ENCODE assay signal across 14 mouse cellular contexts in genomic region chr5:65428321-65428720, GRCm38 (mm10). TPM values are rescaled to one million over a fixed set of nuclear protein-coding genes. Genes with fewer than 3 reads are reported as not detected.
DNase-seq lines count a peak whose midpoint lies in the region; ATAC-seq and TF ChIP-seq lines count a peak whose summit lies in the region.
"Had no signal": no experiment of that assay in that cellular context is flagged by ENCODE, and none has a peak within 500 bp of the region (broad histone marks: within the 10 kb centered on the region; RNA-seq: fewer than 3 reads in every experiment).

No protein-coding gene starts in this region.

- H3K4me3 ChIP-seq in kidney, adult 2 months (ENCODE audit: insufficient read depth, low read depth, low read length): no peak overlapping the region
- H3K4me3 ChIP-seq: hindbrain, embryonic 15.5 days; limb, embryonic 13.5 days; lung, embryonic 15.5 days; midbrain, embryonic 12.5 days had no signal

- H3K4me1 ChIP-seq in kidney, adult 2 months (ENCODE audit: control insufficient read depth, insufficient read depth, low read length): peaks cover 12% of the 10 kb centered on the region
- H3K4me1 ChIP-seq: lung, embryonic 15.5 days; midbrain, embryonic 12.5 days had no signal

- peak; percentile 66 for DNase-seq in kidney, adult 2 months
- DNase-seq in kidney, postnatal 4 days: no peak
- DNase-seq in ES-CJ7 (ENCODE audit: low read depth, low spot score): peak; percentile 63
- DNase-seq in lung, postnatal 25 days (ENCODE audit: low spot score): peak; percentile 54
- no peak for DNase-seq in ovary, postnatal 36 days (ENCODE audit: low spot score)
- no peak for DNase-seq in right cerebral cortex, postnatal 25 days
- DNase-seq in c-Kit-positive CD71-positive TER-119-positive erythroid progenitor cells, embryonic 14.5 days (ENCODE audit: low spot score): no peak
- DNase-seq: adrenal gland, adult 2 months; cerebellum, adult 2 months had no signal

- no peak for TF ChIP-seq POLR2A in kidney, adult 2 months (IDR thresholded peaks at IDR 0.05; ENCODE audit: low read depth, low read length)

- H3K36me3 ChIP-seq in kidney, adult 2 months (ENCODE audit: control insufficient read depth, insufficient read depth, low read length): no peaks in the 10 kb centered on the region; the same call in 1 of the 2 replicates

- no peaks in the 10 kb centered on the region for H3K27me3 ChIP-seq in kidney, adult 2 months (replicated peaks; ENCODE audit: control insufficient read depth, insufficient read depth, low read length)
- H3K27me3 ChIP-seq: hindbrain, embryonic 15.5 days; limb, embryonic 13.5 days; lung, embryonic 15.5 days; midbrain, embryonic 12.5 days had no signal

- 0 out of 2 replicates have a peak, but pooled peaks have one; percentile 25 for ATAC-seq in common myeloid progenitor, adult 5-6 weeks (replicated peaks; ENCODE audit: low read depth, poor library complexity, severe bottlenecking)

- 35% methylated on average over 4 of the region's 4 CpGs for WGBS in kidney, adult 2 months

- H3K27ac ChIP-seq in kidney, adult 2 months (ENCODE audit: insufficient read depth, low read depth, low read length): peak overlapping the region; percentile 45; the same call in 1 of the 2 replicates
- H3K27ac ChIP-seq: hindbrain, embryonic 15.5 days; limb, embryonic 13.5 days; lung, embryonic 15.5 days; midbrain, embryonic 12.5 days had no signal

- TF ChIP-seq CTCF in kidney, adult 2 months (conservative IDR thresholded peaks at IDR 0.05; ENCODE audit: insufficient read depth, insufficient read length, low read depth, low read length): no peak

RNA-seq across cellular contexts. Expression of gene Ugdh, which starts 7.4 kb away (rescaled TPM):
- polyA plus RNA-seq in kidney, adult 2 months (2012; rRNA removed): 29.6 and 31.2 TPM in 2 replicates
- total RNA-seq in common myeloid progenitor, adult 5-6 weeks (2017): 36.8 and 41.7 TPM in 2 replicates

RNA-seq across cellular contexts. Expression of gene Lias, which starts 37.0 kb away (rescaled TPM):
- 18.6 and 26.1 TPM in 2 replicates for polyA plus RNA-seq in kidney, adult 2 months (2012; rRNA removed)
- total RNA-seq in common myeloid progenitor, adult 5-6 weeks (2017): 34.7 and 42.6 TPM in 2 replicates

RNA-seq across cellular contexts. Expression of gene Rpl9, which starts 37.1 kb away (rescaled TPM):
- polyA plus RNA-seq in kidney, adult 2 months (2012; rRNA removed): 220 and 310 TPM in 2 replicates
- 2,315 and 2,637 TPM in 2 replicates for total RNA-seq in common myeloid progenitor, adult 5-6 weeks (2017)

Comparison
In these comparisons a context has a peak if more than half of its experiments do, and no peak if none do; other contexts are left out.
1. DNase-seq: peak in kidney, adult 2 months (single experiment), ES-CJ7 (single experiment) and lung, postnatal 25 days (single experiment); none in kidney, postnatal 4 days (0 of 2), ovary, postnatal 36 days (single experiment), right cerebral cortex, postnatal 25 days (single experiment) and c-Kit-positive CD71-positive TER-119-positive erythroid progenitor cells, embryonic 14.5 days (single experiment).